In the genomic region with DNA sequence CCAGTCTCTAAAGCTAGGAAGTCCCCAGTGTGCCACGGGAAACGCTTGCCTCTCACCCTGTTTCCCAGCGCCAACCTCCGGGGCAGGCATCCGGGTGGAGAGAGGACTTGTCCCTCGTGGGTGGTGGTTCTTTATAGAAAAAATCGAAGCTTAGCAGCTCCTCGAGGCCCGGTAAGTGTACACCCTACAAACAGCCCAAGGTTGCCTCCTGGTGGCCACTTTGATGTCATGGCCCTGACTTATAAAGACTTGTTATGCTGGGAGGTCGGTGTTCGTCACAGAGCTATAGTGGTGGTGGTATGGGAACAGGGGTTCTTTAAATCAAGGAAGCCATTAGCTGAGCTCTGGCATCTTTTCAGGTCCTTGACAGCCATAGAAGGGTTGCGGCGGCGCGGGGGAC, we compare ENCODE assay signal across 8 mouse cellular contexts. TPM values are rescaled to one million over a fixed set of nuclear protein-coding genes. Genes with fewer than 3 reads are reported as not detected.
A peak's percentile ranks its signal among the peaks of the same experiment; 100 is the strongest.
DNase-seq lines count a peak whose midpoint lies in the region; ATAC-seq and TF ChIP-seq lines count a peak whose summit lies in the region.

No protein-coding gene starts in this region.

- no peak overlapping the region for H3K4me3 ChIP-seq in kidney, embryonic 15.5 days (replicated peaks)
- H3K4me3 ChIP-seq in kidney, adult 2 months (ENCODE audit: insufficient read depth, low read depth, low read length): no peak overlapping the region
- no peak overlapping the region for H3K4me3 ChIP-seq in limb, embryonic 14.5 days (replicated peaks; ENCODE audit: low read length)

- TF ChIP-seq CTCF in kidney, adult 2 months (conservative IDR thresholded peaks at IDR 0.05; ENCODE audit: insufficient read depth, insufficient read length, low read depth, low read length): peak; percentile 61

- no peaks in the 10 kb centered on the region for H3K36me3 ChIP-seq in kidney, embryonic 15.5 days
- H3K36me3 ChIP-seq in kidney, adult 2 months (ENCODE audit: control insufficient read depth, insufficient read depth, low read length): no peaks in the 10 kb centered on the region; the same call in 1 of the 2 replicates
- H3K36me3 ChIP-seq in limb, embryonic 14.5 days (ENCODE audit: control insufficient read depth, insufficient read depth, low read length): peaks cover 9% of the 10 kb centered on the region; the same call in 1 of the 2 replicates

- no peak overlapping the region for H3K9ac ChIP-seq in kidney, embryonic 15.5 days
- H3K9ac ChIP-seq in limb, embryonic 14.5 days (ENCODE audit: low read depth, low read length, severe bottlenecking): no peak overlapping the region

- no peak overlapping the region for H3K27ac ChIP-seq in kidney, embryonic 15.5 days
- no peak overlapping the region for H3K27ac ChIP-seq in kidney, adult 2 months (ENCODE audit: insufficient read depth, low read depth, low read length)
- no peak overlapping the region for H3K27ac ChIP-seq in limb, embryonic 14.5 days (replicated peaks; ENCODE audit: low read depth, low read length)

- no peak for TF ChIP-seq POLR2A in kidney, adult 2 months (IDR thresholded peaks at IDR 0.05; ENCODE audit: low read depth, low read length)
- no peak for TF ChIP-seq POLR2A in limb, embryonic 14.5 days (IDR thresholded peaks at IDR 0.05; ENCODE audit: borderline replicate concordance, extremely low read depth, insufficient read depth, insufficient read length)

- no peaks in the 10 kb centered on the region for H3K9me3 ChIP-seq in kidney, embryonic 15.5 days (replicated peaks)
- no peaks in the 10 kb centered on the region for H3K9me3 ChIP-seq in limb, embryonic 14.5 days (ENCODE audit: control insufficient read depth, low read length)

- no peak overlapping the region for H3K4me2 ChIP-seq in kidney, embryonic 15.5 days
- H3K4me2 ChIP-seq in limb, embryonic 14.5 days (replicated peaks; ENCODE audit: low read depth, low read length, severe bottlenecking): no peak overlapping the region

- no peaks in the 10 kb centered on the region for H3K4me1 ChIP-seq in kidney, embryonic 15.5 days
- no peaks in the 10 kb centered on the region; the same call in 1 of the 2 replicates for H3K4me1 ChIP-seq in kidney, adult 2 months (ENCODE audit: control insufficient read depth, insufficient read depth, low read length)
- no peaks in the 10 kb centered on the region for H3K4me1 ChIP-seq in limb, embryonic 14.5 days (ENCODE audit: control insufficient read depth, insufficient read depth, low read length)

- DNase-seq in kidney, adult 18-20 months: peak; percentile 49
- peak; percentile 50 for DNase-seq in cerebellum, adult 9-11 months
- peak; percentile 15 to 40 for DNase-seq in frontal cortex, postnatal 36 days (ENCODE audit: low spot score in 2 of 2)
- peak; percentile 50 for DNase-seq in kidney, adult 2 months
- DNase-seq in limb, embryonic 14.5 days (ENCODE audit: low spot score): peak; percentile 56
- peak; percentile 22 for DNase-seq in neural tube, embryonic 10.5 days (ENCODE audit: extremely low spot score, low spot score)
- DNase-seq in thymus, postnatal 14 days: peak; percentile 41

- no peak for ATAC-seq in kidney, embryonic 15.5 days (replicated peaks; ENCODE audit: low FRiP score)
- ATAC-seq in limb, embryonic 14.5 days (ENCODE audit: low FRiP score, low read depth): peak; percentile 55; the same call in 1 of the 2 replicates

- H3K27me3 ChIP-seq in kidney, embryonic 15.5 days: no peaks in the 10 kb centered on the region
- no peaks in the 10 kb centered on the region for H3K27me3 ChIP-seq in kidney, adult 2 months (replicated peaks; ENCODE audit: control insufficient read depth, insufficient read depth, low read length)
- no peaks in the 10 kb centered on the region for H3K27me3 ChIP-seq in limb, embryonic 14.5 days (ENCODE audit: control insufficient read depth, insufficient read depth, low read length)

- WGBS in kidney, embryonic 15.5 days: 57% methylated on average over 15 of the region's 15 CpGs
- WGBS in kidney, adult 2 months: 34% methylated on average over 15 of the region's 15 CpGs
- 51% methylated on average over 15 of the region's 15 CpGs for WGBS in limb, embryonic 14.5 days

RNA-seq across cellular contexts. Expression of gene Map7d3, which starts 30.9 kb away (rescaled TPM):
- polyA plus RNA-seq in kidney, embryonic 15.5 days (2015; fragmentation: Nextera tagmentation; extraction: Ambion mirVana): 2.0 and 2.5 TPM in 2 replicates
- polyA plus RNA-seq in kidney, adult 2 months (2012; rRNA removed): 0.02 and 0.10 TPM in 2 replicates
- 1.2 and 2.7 TPM in 2 replicates for polyA plus RNA-seq in limb, embryonic 14.5 days (2012; rRNA removed)
- polyA plus RNA-seq in limb, embryonic 14.5 days (2014; fragmentation: Nextera tagmentation; extraction: Ambion mirVana): 2.9 and 4.5 TPM in 2 replicates

RNA-seq across cellular contexts. Expression of gene Fhl1, which starts 59.7 kb away (rescaled TPM):
- 89.6 and 89.8 TPM in 2 replicates for polyA plus RNA-seq in kidney, embryonic 15.5 days (2015; fragmentation: Nextera tagmentation; extraction: Ambion mirVana)
- 155 and 165 TPM in 2 replicates for polyA plus RNA-seq in kidney, adult 2 months (2012; rRNA removed)
- polyA plus RNA-seq in limb, embryonic 14.5 days (2012; rRNA removed): 179 and 191 TPM in 2 replicates
- polyA plus RNA-seq in limb, embryonic 14.5 days (2014; fragmentation: Nextera tagmentation; extraction: Ambion mirVana): 139 and 167 TPM in 2 replicates
